Mouse (Mus musculus) limb, embryonic 11.5 days (tissue): Measurements from ENCODE around the gene Pim3. TPM values are rescaled to one million over a fixed set of nuclear protein-coding genes. Genes with fewer than 3 reads are reported as not detected.
A peak's percentile ranks its signal among the peaks of the same experiment; 100 is the strongest.

Experiments used
- ATAC-seq: fragments of 200-750 bp; cut with Nextera tagmentation; 2 replicates; pipeline ENCODE4 v1.8.0; 2017; ENCODE audit warnings: low read depth; ENCODE audit not compliant: insufficient number of reproducible peaks, low FRiP score, low TSS enrichment
- DNase-seq: peaks from one replicate; pipeline ENCODE4 v3.0.0-alpha.2; 2015; ENCODE audit warnings: low spot score
- H3K27ac ChIP-seq: fragments of 300-500 bp; sonication (generic); replicated peaks from 2 replicates; pipeline ENCODE4 v1.5.1; 2014; ENCODE audit warnings: low read depth, mild to moderate bottlenecking, low read length
- H3K27me3 ChIP-seq: fragments of 300-500 bp; sonication (generic); 2 replicates; pipeline ENCODE4 v1.6.1; 2014; ENCODE audit warnings: mild to moderate bottlenecking, low read length, mixed read lengths; ENCODE audit not compliant: control insufficient read depth, insufficient read depth
- H3K36me3 ChIP-seq: fragments of 300-500 bp; sonication (generic); 2 replicates; pipeline ENCODE4 v1.6.1; 2014; ENCODE audit warnings: mild to moderate bottlenecking, low read length, moderate library complexity, mixed read lengths; ENCODE audit not compliant: control insufficient read depth, insufficient read depth
- H3K4me1 ChIP-seq: fragments of 300-500 bp; sonication (generic); 2 replicates; pipeline ENCODE4 v1.6.1; 2014; ENCODE audit warnings: low read length, mixed read lengths; ENCODE audit not compliant: control insufficient read depth, insufficient read depth
- H3K4me2 ChIP-seq: fragments of 300-500 bp; sonication (generic); 2 replicates; pipeline ENCODE4 v1.6.1; 2014; ENCODE audit warnings: low read depth, mild to moderate bottlenecking, moderate library complexity; ENCODE audit not compliant: severe bottlenecking
- H3K4me3 ChIP-seq: fragments of 300-500 bp; sonication (generic); 2 replicates; pipeline ENCODE4 v1.5.1; 2014; ENCODE audit warnings: low read depth, low read length
- H3K9ac ChIP-seq: fragments of 300-500 bp; sonication (generic); 2 replicates; pipeline ENCODE4 v1.6.1; 2014; ENCODE audit warnings: mild to moderate bottlenecking, low read length
- H3K9me3 ChIP-seq: fragments of 300-500 bp; sonication (generic); 2 replicates; pipeline ENCODE4 v1.6.1; 2016; ENCODE audit warnings: low read length; ENCODE audit not compliant: control insufficient read depth
- WGBS: fragments of 180-500 bp; shearing (Covaris S2); extraction: QIAGEN DNeasy Blood & Tissue Kit; methylation state at CpG from one replicate; pipeline ENCODE4 v1.1.7; 2014; 5-methylcytosine and 5-hydroxymethylcytosine counted together
- polyA plus RNA-seq: library from polyadenylated mRNA; unstranded; fragments of >200 nt; fragmentation: Nextera tagmentation; extraction: Ambion mirVana; gene quantifications from 2 replicates; pipeline ENCODE4 v1.2.1, GENCODE M21; 2014

Gene Pim3
- polyA plus RNA-seq, 1 experiment from 2014 or later: 34.5 TPM

DNA sequence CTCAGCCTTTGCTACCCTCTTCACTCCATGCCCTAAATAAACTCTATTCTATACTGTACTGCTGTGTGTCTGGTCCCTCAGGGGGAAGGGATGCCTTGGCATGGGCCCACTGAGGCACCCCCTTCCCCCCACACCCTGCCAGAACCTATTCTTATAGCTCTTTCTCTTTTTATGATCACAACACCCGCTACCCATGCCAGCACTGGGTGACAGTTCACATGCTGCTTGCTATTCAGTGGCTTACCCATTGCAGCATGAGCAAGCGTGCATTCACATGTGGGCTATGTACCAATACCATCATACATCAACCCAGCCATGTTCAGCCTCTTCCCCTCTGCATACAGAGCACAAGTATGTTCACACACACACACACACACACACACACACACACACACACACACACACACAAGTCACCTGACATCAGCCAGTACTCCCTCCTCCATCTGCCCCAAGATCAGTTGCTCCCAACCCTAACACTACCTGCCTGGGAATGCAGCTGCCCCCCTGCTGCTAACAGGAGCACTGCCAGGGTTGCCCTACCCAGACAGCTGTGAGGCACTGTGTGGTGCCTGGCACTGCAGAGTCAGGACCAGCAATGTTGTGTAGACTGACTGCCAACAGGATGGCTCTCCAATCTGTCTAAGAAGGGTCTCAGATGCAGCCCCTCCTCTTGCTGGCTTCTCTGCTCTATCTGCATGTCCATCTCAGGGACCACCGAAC is 20.2 kb upstream of the Pim3 start:
- Histone ChIP-seq H3K36me3 (no peaks in the 10 kb centered on the region), H3K9me3 (no peaks in the 10 kb centered on the region), H3K4me3 (no peak overlapping the region), H3K4me1 (peaks cover 29% of the 10 kb centered on the region), H3K27me3 (no peaks in the 10 kb centered on the region), H3K9ac (no peak overlapping the region), H3K4me2 (no peak overlapping the region), H3K27ac (no peak overlapping the region)
- ATAC-seq (no peak), DNase-seq (no peak)
- WGBS: 87% methylated on average over 3 of the region's 3 CpGs

DNA sequence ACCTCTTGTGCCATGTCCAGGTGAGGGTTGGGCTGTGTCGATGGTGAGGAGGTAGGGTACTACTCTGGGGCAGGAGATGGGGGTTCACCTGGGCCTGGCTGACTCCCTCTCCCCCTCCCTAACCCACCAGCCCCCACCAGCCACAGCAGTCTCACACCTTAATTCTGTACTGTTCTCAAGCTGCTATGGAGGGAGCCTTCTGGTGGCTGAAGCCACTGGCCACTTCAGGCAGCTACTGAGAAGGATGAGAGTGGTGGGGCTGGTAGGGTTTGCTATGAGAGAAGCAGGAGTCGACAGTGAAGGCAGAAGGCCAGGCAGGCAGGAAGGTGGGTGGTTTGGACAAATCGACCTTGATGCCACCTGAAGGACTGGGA is 19.7 kb upstream of the Pim3 start:
- no peak overlapping the region for H3K9ac ChIP-seq
- ATAC-seq: no peak
- no peaks in the 10 kb centered on the region for H3K27me3 ChIP-seq
- peaks cover 27% of the 10 kb centered on the region for H3K4me1 ChIP-seq
- no peak for DNase-seq
- no peak overlapping the region for H3K4me2 ChIP-seq
- H3K36me3 ChIP-seq: no peaks in the 10 kb centered on the region
- H3K9me3 ChIP-seq: no peaks in the 10 kb centered on the region
- 78% methylated on average over 3 of the region's 3 CpGs for WGBS
- no peak overlapping the region for H3K4me3 ChIP-seq
- no peak overlapping the region for H3K27ac ChIP-seq

DNA sequence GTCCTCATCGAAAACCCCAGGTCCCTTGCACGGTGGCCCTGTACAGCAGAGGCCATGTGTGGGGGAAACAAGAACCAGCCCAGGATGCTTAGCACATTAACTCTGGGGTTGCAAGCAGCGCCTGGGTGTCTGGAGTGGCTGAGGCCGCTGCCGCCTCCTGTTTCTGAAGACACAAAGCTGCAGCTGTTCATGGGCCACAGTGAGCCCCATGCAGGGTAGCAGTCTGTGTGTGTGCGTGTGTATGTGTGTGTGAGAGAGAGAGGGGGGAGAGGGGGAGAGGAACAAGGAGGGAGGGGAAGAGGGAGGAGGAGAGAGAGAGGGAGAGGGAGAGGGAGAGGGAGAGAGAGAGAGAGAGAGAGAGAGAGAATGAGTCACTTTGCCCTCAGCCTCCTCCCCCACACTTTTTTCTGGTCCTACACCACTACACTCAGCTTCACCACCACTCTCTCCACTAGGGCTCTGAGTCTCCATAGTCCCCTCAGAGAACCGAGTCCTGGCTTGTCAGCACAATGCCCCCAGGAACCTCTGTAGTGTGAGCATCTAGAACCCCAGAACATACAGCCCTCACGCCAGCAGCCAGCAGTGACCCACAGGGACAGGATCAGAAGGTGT is 18.4 kb upstream of the Pim3 start:
- no peaks in the 10 kb centered on the region for H3K9me3 ChIP-seq
- no peaks in the 10 kb centered on the region for H3K27me3 ChIP-seq
- no peak overlapping the region for H3K4me3 ChIP-seq
- DNase-seq (peak; percentile 68), ATAC-seq (peak; percentile 61; the same call in 1 of the 2 replicates)
- WGBS: 40% methylated on average over 7 of the region's 8 CpGs
- H3K36me3 ChIP-seq: no peaks in the 10 kb centered on the region
- peaks cover 21% of the 10 kb centered on the region for H3K4me1 ChIP-seq
- no peak overlapping the region for H3K4me2 ChIP-seq
- H3K9ac ChIP-seq: no peak overlapping the region
- peak overlapping the region; percentile 30 for H3K27ac ChIP-seq

DNA sequence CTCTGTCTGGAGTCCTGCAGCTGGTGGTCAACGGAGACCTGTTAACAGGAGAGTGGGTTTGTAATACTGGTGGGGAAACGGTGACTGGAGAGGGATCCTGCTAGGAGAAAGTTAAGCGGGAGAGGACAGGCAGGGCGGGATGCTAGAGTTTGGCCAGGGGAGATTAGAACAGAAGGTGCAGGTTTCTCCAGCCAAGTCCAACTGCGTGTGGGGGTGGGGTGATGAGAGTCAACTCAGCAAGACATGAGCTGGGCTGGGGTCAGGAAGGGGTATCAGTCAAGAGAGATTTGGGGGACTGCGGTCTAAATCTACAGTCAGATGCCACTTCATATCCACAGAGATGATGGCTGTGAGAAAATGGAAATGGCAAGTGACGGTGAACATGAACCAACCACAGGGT is 17.0 kb upstream of the Pim3 start:
- whole genome bisulfite sequencing: 87% methylated on average over 7 of the region's 7 CpGs
- H3K27ac ChIP-seq: no peak overlapping the region

DNA sequence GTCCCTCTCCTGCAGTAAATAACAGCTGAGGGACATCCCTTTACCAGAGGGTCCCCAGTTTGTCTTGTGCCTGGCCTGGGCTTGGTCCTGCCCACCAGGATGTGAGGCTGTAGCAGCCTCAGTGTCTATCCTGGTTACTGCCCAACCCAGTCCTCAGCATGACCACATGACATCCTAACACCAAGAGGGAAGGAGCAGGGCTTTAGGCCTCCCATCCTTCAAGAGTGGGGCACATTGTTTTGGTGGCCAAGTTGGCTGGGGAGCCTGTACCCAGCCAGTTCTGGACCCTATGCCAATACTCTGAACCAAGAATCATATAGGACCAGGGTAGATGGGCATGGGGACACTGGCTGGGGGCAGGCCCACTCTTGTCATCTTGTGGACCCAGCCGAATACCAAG is 13.3 kb upstream of the Pim3 start:
- Histone ChIP-seq H3K27ac (no peak overlapping the region), H3K9ac (no peak overlapping the region), H3K4me3 (no peak overlapping the region), H3K9me3 (no peaks in the 10 kb centered on the region), H3K27me3 (no peaks in the 10 kb centered on the region), H3K36me3 (no peaks in the 10 kb centered on the region), H3K4me1 (peaks cover 4% of the 10 kb centered on the region; the same call in 1 of the 2 replicates), H3K4me2 (no peak overlapping the region)
- DNase-seq (no peak), ATAC-seq (no peak)
- WGBS: 97% methylated on average over 1 of the region's 1 CpGs

More for the DNA sequence above, 17.0 kb upstream of the Pim3 start:
- ATAC-seq: no peak
- Histone ChIP-seq H3K9me3 (no peaks in the 10 kb centered on the region), H3K27me3 (no peaks in the 10 kb centered on the region), H3K4me1 (peaks cover 7% of the 10 kb centered on the region), H3K4me3 (no peak overlapping the region), H3K9ac (no peak overlapping the region), H3K36me3 (no peaks in the 10 kb centered on the region), H3K4me2 (no peak overlapping the region)
- DNase-seq: no peak

DNA sequence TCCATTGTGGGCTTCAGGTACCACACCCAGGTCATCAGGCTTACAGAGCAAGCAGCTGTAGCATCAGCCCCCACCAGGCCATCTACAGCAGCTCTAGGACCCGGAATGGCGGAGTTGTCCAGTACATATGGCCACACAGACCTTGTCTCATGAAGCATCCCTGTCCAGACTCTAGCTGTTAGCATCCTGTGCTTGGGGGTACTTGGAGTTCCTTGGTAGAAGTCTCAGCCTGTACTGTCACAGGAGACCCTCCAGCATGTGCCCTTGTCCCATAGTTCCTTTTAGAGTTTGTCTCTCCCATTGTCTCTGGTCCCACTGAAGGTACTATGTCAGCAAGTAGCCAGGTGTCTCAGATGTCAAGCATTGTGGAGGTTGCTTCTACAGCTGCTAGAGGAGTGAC is 12.4 kb upstream of the Pim3 start:
- 0 out of 2 replicates have a peak, but pooled peaks cover 6% of the 10 kb centered on the region for H3K4me1 ChIP-seq
- 95% methylated on average over 2 of the region's 2 CpGs for WGBS
- DNase-seq (no peak), ATAC-seq (no peak)
- H3K27ac ChIP-seq: no peak overlapping the region
- no peaks in the 10 kb centered on the region for H3K27me3 ChIP-seq
- no peak overlapping the region for H3K9ac ChIP-seq
- H3K36me3 ChIP-seq: no peaks in the 10 kb centered on the region
- no peak overlapping the region for H3K4me3 ChIP-seq
- H3K9me3 ChIP-seq: no peaks in the 10 kb centered on the region
- H3K4me2 ChIP-seq: no peak overlapping the region

DNA sequence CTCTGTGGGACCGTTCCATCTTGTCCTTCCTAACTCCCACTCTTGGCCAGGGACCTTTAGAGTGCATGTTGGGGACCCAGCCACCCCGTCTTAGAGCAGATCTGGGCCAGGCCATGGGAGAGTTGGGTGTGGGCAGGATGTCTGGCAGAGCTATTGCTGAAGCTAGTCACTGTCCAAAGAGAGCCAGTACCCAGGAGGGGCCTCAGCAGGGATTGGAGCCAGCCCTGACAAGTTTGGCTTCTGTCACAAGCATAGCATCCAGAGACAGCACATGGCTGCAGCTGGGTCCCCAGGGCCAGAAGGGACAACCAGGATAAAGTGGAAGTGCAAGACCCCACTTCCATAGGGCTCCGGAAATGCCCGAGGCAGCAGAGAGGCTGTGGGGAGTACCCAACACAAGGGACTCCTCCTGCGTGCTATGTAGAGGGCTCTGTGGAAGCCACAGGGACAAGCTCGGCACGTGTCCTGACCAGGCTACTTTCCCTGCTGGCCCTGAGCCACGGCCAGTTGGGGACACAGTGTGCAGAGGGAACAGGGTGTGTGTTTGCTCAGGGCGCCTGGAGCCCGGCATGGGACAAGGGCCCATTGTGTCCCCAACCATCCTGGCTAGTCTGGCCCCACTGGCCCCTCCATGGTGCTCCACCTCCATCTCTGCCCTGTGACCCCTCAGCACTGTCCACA is 11.7 kb upstream of the Pim3 start:
- H3K4me3 ChIP-seq: no peak overlapping the region
- no peaks in the 10 kb centered on the region for H3K36me3 ChIP-seq
- ATAC-seq: no peak
- no peak overlapping the region for H3K27ac ChIP-seq
- no peaks in the 10 kb centered on the region for H3K9me3 ChIP-seq
- 0 out of 2 replicates have a peak, but pooled peaks cover 6% of the 10 kb centered on the region for H3K4me1 ChIP-seq
- 70% methylated on average over 8 of the region's 10 CpGs for WGBS
- no peaks in the 10 kb centered on the region for H3K27me3 ChIP-seq
- H3K4me2 ChIP-seq: no peak overlapping the region
- DNase-seq: no peak
- H3K9ac ChIP-seq: no peak overlapping the region

DNA sequence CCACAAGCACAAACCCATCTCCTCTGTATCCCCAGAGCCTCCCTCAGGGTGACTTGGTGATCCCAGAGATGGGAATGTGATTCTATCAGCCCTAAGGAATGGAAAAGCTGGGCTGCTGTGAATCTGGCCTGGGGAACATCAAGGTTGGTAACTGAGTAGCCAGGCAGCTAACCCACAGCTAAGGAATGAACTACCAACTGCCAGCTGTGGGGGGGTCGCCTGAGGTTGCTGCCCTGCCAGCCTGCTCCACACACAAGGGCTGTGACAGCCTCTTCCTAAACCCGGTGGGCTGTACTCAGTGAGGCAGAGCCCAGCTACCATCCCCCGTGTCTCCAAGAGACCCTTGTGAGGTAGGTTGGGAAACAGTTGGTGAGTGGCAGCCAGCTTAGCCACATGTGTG is 10.9 kb upstream of the Pim3 start:
- DNase-seq (no peak), ATAC-seq (no peak)
- no peak overlapping the region for H3K9ac ChIP-seq
- H3K36me3 ChIP-seq: no peaks in the 10 kb centered on the region
- no peaks in the 10 kb centered on the region for H3K27me3 ChIP-seq
- no peak overlapping the region for H3K4me3 ChIP-seq
- no peaks in the 10 kb centered on the region for H3K9me3 ChIP-seq
- no peak overlapping the region for H3K27ac ChIP-seq
- 69% methylated on average over 3 of the region's 3 CpGs for WGBS
- H3K4me1 ChIP-seq: 0 out of 2 replicates have a peak, but pooled peaks cover 6% of the 10 kb centered on the region
- H3K4me2 ChIP-seq: no peak overlapping the region
